Mouse (Mus musculus) ES-Bruce4 (cell line): ENCODE measurements around the gene Phlpp1. TPM values are rescaled to one million over a fixed set of nuclear protein-coding genes. Genes with fewer than 3 reads are reported as not detected.

Experiments used
- H3K27ac ChIP-seq: 2 replicates; pipeline ENCODE4 v1.5.1; 2012; ENCODE audit warnings: low read length, inconsistent platforms; ENCODE audit not compliant: insufficient read depth
- H3K27me3 ChIP-seq: 2 replicates; pipeline ENCODE4 v1.6.1; 2012; ENCODE audit warnings: mild to moderate bottlenecking, low read length, inconsistent platforms; ENCODE audit not compliant: control insufficient read depth, poor library complexity, insufficient read depth, severe bottlenecking
- H3K36me3 ChIP-seq: 2 replicates; pipeline ENCODE4 v1.6.1; 2012; ENCODE audit warnings: inconsistent platforms, mild to moderate bottlenecking, low read length, moderate library complexity; ENCODE audit not compliant: control insufficient read depth, poor library complexity, insufficient read depth, severe bottlenecking
- H3K4me1 ChIP-seq: one replicate; pipeline ENCODE4 v1.8.1; 2011; ENCODE audit warnings: low read length; ENCODE audit not compliant: control insufficient read depth, insufficient read depth
- H3K4me3 ChIP-seq: 2 replicates; pipeline ENCODE4 v1.5.1; 2011; ENCODE audit warnings: low read depth, mild to moderate bottlenecking, low read length
- H3K9ac ChIP-seq: 2 replicates; pipeline ENCODE4 v1.6.1; 2012; ENCODE audit warnings: low read depth, mild to moderate bottlenecking, inconsistent platforms; ENCODE audit not compliant: poor library complexity, severe bottlenecking
- H3K9me3 ChIP-seq: replicated peaks from 2 replicates; pipeline ENCODE4 v1.6.1; 2012; ENCODE audit warnings: mild to moderate bottlenecking, low read length, inconsistent platforms; ENCODE audit not compliant: control insufficient read depth, poor library complexity, insufficient read depth, severe bottlenecking
- CTCF ChIP-seq: IDR thresholded peaks from one replicate; pipeline ENCODE4 v1.8.1; 2011; ENCODE audit warnings: low read depth, low read length
- EP300 ChIP-seq: IDR thresholded peaks from 2 replicates; pipeline ENCODE4 v1.6.1; 2011; ENCODE audit warnings: low read depth, low read length; ENCODE audit not compliant: insufficient read depth
- POLR2A ChIP-seq: IDR thresholded peaks from one replicate; pipeline ENCODE4 v1.8.1; 2011; ENCODE audit warnings: low read length; ENCODE audit not compliant: insufficient read depth
- polyA plus RNA-seq: library from polyadenylated mRNA; stranded (reverse); fragments of >200 nt; gene quantifications from 2 replicates; pipeline ENCODE4 v1.2.4, GENCODE M21; 2011; ENCODE audit warnings: low read depth; ENCODE audit not compliant: missing spikeins, insufficient read depth, insufficient read length

Gene Phlpp1
- polyA plus RNA-seq, 1 experiment = 13.4 TPM

- TF ChIP-seq EP300 (no peak), CTCF (no peak)
- Histone ChIP-seq H3K27me3 (no peaks in the 10 kb centered on the region), H3K9ac (no peak overlapping the region), H3K36me3 (no peaks in the 10 kb centered on the region), H3K4me1 (no peaks in the 10 kb centered on the region), H3K27ac (no peak overlapping the region), H3K9me3 (no peaks in the 10 kb centered on the region), H3K4me3 (no peak overlapping the region)
Observed at GRCm38 (mm10) chr1:106425128-106425936, 253.8 kb downstream of the Phlpp1 start.

- H3K27me3 ChIP-seq = no peaks in the 10 kb centered on the region
- H3K9me3 ChIP-seq = no peaks in the 10 kb centered on the region
- no peaks in the 10 kb centered on the region for H3K36me3 ChIP-seq
- H3K4me3 ChIP-seq = no peak overlapping the region
- H3K9ac ChIP-seq = no peak overlapping the region
- TF ChIP-seq CTCF (no peak), EP300 (no peak), POLR2A (no peak)
- no peaks in the 10 kb centered on the region for H3K4me1 ChIP-seq
- no peak overlapping the region for H3K27ac ChIP-seq
Observed at GRCm38 (mm10) chr1:106428170-106428569, 256.6 kb downstream of the Phlpp1 start.

GRCm38 (mm10) chr1:106428580-106428979 is 257.0 kb downstream of the Phlpp1 start:
- Histone ChIP-seq H3K9ac (no peak overlapping the region), H3K4me3 (no peak overlapping the region), H3K9me3 (no peaks in the 10 kb centered on the region), H3K27me3 (no peaks in the 10 kb centered on the region), H3K4me1 (no peaks in the 10 kb centered on the region), H3K27ac (no peak overlapping the region), H3K36me3 (no peaks in the 10 kb centered on the region)
- TF ChIP-seq CTCF = no peak
- TF ChIP-seq EP300 = no peak
- TF ChIP-seq POLR2A = no peak

- no peak for TF ChIP-seq EP300
- no peak for TF ChIP-seq CTCF
- no peak for TF ChIP-seq POLR2A
- H3K36me3 ChIP-seq = no peaks in the 10 kb centered on the region
Observed at GRCm38 (mm10) chr1:106433580-106433979, 262.0 kb downstream of the Phlpp1 start.

More at GRCm38 (mm10) chr1:106433580-106433979, 262.0 kb downstream of the Phlpp1 start:
- Histone ChIP-seq H3K9me3 (no peaks in the 10 kb centered on the region), H3K9ac (no peak overlapping the region), H3K4me1 (no peaks in the 10 kb centered on the region), H3K27me3 (no peaks in the 10 kb centered on the region), H3K27ac (no peak overlapping the region), H3K4me3 (no peak overlapping the region)

Other genes with a start within 250 kb of the Phlpp1 start
- gene Zcchc2, start 181.3 kb upstream of the Phlpp1 start, polyA plus RNA-seq = 21.1 and 21.8 TPM in 2 replicates